Mouse (Mus musculus) left cerebral cortex, postnatal 14 days (tissue): ENCODE measurements at regions not wholly inside any gene's neighbourhood (a gene's known extent, or its start where the extent isn't known, plus 50 kb on each side); places are given as distances from the start of the nearest gene placed in this dataset.

ENCODE experiments used
- DNase-seq, 2 experiments: peaks; one replicate each; pipeline ENCODE4 v3.0.0; 2021 to 2022; ENCODE audit warnings: low spot score in 2 of 2, mixed read lengths in 1 of 2
- intact Hi-C: fragments of 180-260 bp; cut with DNase I; formaldehyde crosslinking; loops from one replicate; pipeline ENCODE4 v1.15.1; 2025

GRCm38 (mm10) chr1:152313480-152313879, 73.0 kb downstream of the Tsen15 start:
- intact Hi-C loops: no loop called here
- DNase-seq: no peak

DNA sequence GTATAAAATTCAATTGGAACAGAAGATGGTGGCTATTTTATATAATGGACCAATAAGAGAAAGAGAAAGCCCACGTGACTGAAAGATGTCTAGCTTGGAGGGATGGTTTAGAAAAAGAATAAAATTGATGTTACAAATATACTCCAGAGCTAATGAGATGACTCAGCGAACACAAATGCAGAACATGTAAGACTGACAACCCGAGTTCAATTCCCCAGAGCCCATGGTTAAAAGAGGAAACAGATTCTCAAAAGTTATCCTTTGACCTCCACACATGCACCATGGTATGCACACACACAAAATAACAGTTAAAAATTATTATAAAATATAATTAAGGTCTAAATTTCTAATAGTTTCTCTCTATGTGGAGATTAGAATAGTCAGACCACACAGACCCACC, 81.0 kb downstream of the Tsen15 start:
- DNase-seq: no peak
- intact Hi-C loops: no loop called here

DNA sequence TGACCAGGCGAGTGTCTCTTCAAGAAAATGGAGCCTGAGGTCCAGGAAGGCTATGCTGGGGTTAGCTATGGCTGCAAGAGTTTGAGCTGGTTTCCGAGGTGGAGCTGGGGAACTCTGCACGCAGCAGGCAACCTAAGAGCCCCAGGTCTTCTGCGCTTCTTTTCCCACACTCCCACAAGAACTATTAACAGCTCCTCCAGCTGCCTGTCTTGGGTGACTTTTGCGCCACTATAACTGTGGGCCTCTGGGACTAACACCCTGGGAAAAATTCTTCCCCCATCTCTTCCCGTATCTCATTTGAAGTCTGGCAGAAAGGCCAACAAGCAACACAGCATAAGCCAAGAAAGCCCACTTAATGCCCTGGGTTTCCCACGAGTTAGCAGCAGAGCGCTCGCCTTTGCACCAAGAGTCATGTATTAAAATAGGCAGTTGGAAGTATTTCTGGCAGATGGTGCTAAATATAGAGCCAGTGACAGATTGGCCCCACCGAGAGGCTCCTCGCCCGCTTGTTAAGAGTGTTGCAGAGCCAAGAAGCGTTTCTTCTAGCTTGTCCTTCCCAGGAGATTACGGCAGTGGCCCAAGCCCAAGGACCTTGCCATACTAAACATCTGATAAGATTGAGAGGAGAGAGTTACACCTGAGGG, 81.9 kb downstream of the Tsen15 start:
- intact Hi-C loops: no loop called here
- peak; percentile 21 to 28 for DNase-seq

GRCm38 (mm10) chr1:152301355-152301754, 85.1 kb downstream of the Tsen15 start:
- peak; percentile 30 to 78 for DNase-seq
- intact Hi-C loops: no loop called here

- intact Hi-C loops: no loop called here
- DNase-seq: no peak
Observed at GRCm38 (mm10) chr1:152292196-152292736, 94.2 kb downstream of the Tsen15 start.

- DNase-seq: peak; percentile 30 to 72
- intact Hi-C loops: loop anchor here (2.0 kb wide), 1 partner anchor 470 kb away; no protein-coding TSS in a partner anchor
Observed at GRCm38 (mm10) chr1:152290768-152291167, 95.7 kb downstream of the Tsen15 start.

DNA sequence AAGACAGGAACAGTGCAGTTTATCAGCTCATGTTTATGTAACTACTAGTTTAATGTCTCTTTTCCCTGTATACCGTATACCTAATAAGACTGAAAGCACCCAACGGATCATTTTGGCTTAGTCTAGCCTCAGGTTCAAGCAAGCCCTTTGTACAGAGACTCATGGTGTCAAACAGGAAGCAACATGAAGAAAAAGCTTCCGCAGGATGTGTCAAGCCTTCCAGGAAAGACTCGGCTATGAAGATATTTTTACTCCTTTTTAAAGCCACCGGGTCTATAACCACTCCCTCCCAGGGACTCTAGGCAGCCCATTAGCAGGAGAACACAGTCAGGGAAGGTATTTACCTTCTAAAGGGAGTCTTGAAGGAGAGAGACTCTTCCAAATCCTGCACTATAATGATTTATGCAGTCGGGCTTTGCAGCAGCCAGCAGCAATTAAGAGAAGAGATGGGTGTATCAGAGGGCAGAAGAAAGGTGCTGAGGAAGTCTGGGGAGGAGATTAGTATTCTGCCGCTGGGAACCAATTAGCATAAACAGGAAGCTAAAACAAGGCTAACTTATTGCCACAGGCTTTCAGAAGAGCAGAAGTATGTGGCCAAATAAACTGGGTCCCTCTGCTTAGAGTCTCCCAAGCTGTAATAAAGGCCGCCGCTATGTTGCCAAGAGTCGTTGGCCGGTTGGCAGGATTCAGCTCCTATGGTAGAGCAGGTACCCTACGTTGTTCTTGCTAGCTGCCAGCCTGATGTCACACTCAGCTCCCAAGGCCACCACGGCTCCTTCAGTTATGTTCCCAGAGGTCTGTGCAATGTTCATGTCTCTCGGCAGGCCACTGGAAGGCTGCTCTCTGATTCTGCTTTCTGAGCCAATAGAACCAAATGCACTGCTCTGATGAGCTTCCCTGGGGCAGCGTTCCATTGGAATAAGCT, 98.7 kb downstream of the Tsen15 start:
- intact Hi-C loops: loop anchor here (10.0 kb wide), 1 partner anchor 273 kb away; no protein-coding TSS in a partner anchor
- DNase-seq: no peak

DNA sequence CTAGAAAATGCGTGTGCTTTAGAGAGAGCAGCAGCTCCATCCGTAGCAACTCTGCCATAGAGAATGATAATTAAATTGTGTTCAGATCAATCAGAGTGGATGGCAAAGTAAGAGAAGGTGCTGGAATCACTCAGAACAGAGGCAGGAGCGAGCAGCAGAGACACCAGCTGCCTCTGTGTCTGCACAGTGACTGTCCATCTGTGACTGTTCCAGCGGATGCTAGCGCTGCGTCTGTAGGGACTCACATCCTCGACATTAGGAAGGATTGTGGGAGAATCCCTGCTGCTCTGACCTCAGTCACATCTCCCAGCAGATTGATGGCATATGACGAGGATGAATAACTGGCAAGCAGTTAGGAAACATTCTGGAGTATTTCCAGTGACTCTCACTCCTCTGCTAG, 99.8 kb downstream of the Tsen15 start:
- intact Hi-C loops: loop anchor here (10.0 kb wide), 1 partner anchor 272 kb away; no protein-coding TSS in a partner anchor

DNA sequence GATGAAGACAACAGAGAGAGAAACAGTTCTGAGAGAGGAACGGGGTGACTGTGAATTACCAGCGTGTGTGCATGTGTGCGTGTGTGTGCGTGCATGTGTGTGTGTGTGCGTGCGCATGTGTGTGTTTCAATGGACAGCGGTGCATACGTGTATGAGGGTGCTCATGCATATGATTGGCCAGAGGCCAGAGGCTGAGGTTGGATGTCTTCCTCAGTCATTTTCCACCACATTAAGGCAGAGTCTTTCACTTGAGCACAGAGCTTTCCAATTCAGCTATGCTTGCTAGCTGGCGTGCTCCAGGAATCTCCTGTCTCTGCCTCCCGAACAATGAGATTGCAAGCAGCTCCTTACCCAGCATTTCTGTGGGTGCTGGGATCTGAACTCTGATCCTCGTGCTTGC, 104.4 kb downstream of the Tsen15 start:
- DNase-seq: no peak
- intact Hi-C loops: loop anchor here (10.0 kb wide), 1 partner anchor 267 kb away; no protein-coding TSS in a partner anchor

More for the DNA sequence above, 99.8 kb downstream of the Tsen15 start:
- no peak for DNase-seq

- intact Hi-C loops: loop anchor here (10.0 kb wide), 1 partner anchor 266 kb away; no protein-coding TSS in a partner anchor
- DNase-seq: no peak
Observed at GRCm38 (mm10) chr1:152281201-152281600, 105.3 kb downstream of the Tsen15 start.

DNA sequence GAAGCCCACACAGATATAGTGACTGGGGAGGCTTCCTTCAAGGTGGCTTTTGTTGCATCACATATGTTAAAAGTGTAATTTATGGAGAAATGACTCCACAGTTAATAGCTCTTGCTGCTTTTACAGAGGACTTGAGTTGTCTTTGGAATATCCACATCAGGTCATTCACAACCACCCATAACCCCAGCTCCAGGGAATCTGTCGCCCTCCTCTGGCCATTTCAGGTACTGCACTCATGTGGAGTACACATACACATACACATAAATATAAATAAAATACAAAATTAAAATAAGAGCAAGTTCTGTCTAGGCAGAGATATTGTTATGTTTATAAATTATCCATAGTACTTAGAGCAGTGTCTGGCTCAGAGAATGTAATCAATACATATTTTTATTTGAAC, 106.5 kb downstream of the Tsen15 start:
- intact Hi-C loops: loop anchor here (10.0 kb wide), 1 partner anchor 265 kb away; no protein-coding TSS in a partner anchor
- DNase-seq: no peak

DNA sequence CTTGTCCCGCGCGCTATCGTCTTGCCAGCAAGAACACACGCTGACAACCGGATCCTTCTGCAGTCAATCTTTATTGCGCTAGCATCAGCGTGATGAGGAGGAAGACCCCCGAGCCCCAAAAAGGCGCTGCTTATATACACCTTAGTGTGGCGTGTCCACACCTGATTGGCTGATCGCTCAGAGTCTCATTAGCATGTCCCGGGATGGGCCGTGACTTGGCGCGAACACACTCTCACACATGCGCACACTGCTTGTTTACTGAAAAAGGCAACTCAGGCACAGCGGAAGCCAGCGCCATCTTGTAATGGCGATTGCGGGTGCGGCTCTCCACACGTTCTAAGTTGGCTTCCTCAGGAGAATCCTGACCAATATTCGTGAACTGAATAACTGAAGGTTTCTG, 111.5 kb downstream of the Tsen15 start:
- no peak for DNase-seq
- intact Hi-C loops: no loop called here

DNA sequence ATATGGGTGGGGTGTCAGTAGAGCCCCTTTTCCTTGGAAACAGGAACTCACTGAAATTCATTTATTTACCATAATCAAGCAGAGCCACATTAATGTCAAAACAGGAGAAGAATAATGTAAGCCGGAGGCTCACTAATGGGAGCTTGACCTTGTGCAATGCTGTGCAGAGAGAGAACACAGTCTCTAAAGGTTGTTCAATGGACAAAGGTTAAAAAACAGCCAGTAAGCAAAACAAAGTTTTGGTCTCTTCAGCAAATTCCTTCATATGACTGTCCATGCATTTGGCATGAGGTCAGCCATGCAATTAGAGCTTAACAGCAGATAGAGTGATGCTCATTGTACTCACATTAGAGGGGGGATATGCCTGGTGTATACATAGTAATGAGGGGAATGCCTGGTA, 113.1 kb downstream of the Tsen15 start:
- intact Hi-C loops: no loop called here
- DNase-seq: no peak

DNA sequence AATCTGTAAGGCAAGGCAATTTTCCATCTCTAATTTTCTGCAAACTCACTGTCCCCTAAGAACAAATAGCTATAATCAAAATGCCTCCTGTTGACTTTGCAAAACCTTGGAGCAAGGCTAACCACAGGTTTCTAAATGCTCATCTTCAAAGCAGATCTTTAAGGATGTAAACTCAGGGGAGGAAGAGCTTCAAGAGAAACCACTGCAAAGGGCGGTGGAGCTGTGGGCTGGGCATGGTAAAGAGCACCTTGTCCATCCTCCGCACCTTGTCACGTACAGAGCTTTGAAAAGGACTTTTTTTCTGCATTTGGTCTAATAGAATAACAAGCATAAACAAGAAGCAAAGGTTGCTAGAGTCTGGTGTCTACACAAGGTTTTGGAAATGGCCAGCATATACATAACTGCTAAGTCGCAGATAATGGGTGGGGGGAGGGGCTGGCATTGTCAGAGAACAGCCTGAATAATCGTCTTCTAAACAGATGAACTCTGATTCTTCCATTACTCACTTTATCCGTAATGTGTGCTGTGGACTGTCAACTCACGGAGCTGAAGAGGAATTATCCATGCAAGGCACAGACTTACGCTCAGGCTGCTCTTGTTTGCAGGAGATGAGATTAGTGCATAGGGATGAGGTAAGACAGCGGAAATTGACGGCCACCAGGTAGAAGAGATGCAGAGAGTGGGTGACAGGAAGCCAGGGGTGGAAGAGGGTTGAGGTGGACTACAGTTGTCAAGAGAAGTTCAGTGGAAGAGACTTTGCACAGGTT, 116.4 kb downstream of the Tsen15 start:
- intact Hi-C loops: no loop called here
- no peak for DNase-seq

GRCm38 (mm10) chr1:152266390-152266789, 120.1 kb downstream of the Tsen15 start:
- intact Hi-C loops: no loop called here
- DNase-seq: no peak

- DNase-seq: no peak
- intact Hi-C loops: no loop called here
Observed at GRCm38 (mm10) chr1:152264981-152265380, 121.5 kb downstream of the Tsen15 start.

GRCm38 (mm10) chr1:152261472-152261871, 125.0 kb downstream of the Tsen15 start:
- DNase-seq: no peak
- intact Hi-C loops: no loop called here

- peak in 1 of 2 experiments; percentile 20 for DNase-seq
- intact Hi-C loops: no loop called here
Observed at GRCm38 (mm10) chr1:152260950-152261349, 125.5 kb downstream of the Tsen15 start.

DNA sequence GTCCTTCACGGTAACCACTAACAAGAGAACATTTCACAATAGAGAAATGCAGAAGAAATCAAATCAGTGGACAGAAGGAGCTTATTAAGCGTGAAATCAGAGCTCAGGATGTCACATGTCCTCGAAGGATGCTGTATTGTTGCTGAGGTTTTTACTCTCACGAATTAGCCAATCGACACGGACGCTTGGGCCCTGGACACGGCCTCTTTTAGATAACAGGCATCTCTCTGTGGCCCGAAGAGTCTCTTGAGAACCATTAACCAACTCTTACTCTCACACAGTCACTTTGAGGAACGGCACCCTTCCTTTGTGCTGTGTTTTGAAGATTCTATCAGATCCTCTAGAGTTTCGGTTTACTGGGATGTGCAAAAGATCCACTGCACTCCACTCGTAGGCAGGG, 128.2 kb downstream of the Tsen15 start:
- no peak for DNase-seq
- intact Hi-C loops: no loop called here
